ENCODE assay signal across 10 mouse cellular contexts in genomic region chr10:127323131-127323855, GRCm38 (mm10). TPM values are rescaled to one million over a fixed set of nuclear protein-coding genes. Genes with fewer than 3 reads are reported as not detected.
DNase-seq lines count a peak whose midpoint lies in the region; ATAC-seq and TF ChIP-seq lines count a peak whose summit lies in the region.
"Had no signal": no experiment of that assay in that cellular context is flagged by ENCODE, and none has a peak within 500 bp of the region (broad histone marks: within the 10 kb centered on the region; RNA-seq: fewer than 3 reads in every experiment).

No protein-coding gene starts in this region.

- peaks cover 11% of the 10 kb centered on the region for H3K4me1 ChIP-seq in heart, embryonic 16.5 days (ENCODE audit: control insufficient read depth, insufficient read depth, low read length)
- H3K4me1 ChIP-seq in E14TG2a.4 (replicated peaks; ENCODE audit: low read depth, low read length) = peaks cover 69% of the 10 kb centered on the region

- 65% methylated on average over 17 of the region's 17 CpGs for WGBS in heart, embryonic 16.5 days

- ATAC-seq in heart, embryonic 16.5 days (replicated peaks; ENCODE audit: extremely low read depth, insufficient read depth, low FRiP score) = no peak
- ATAC-seq in megakaryocyte progenitor cell, adult 5-6 weeks (replicated peaks; ENCODE audit: poor library complexity) = peak; percentile 64

- 0 out of 2 replicates have a peak overlapping the region, but pooled peaks have one; percentile 17 for H3K9ac ChIP-seq in heart, embryonic 16.5 days (ENCODE audit: low read length)

- H3K4me3 ChIP-seq in heart, embryonic 16.5 days (ENCODE audit: low read length) = peak overlapping the region; percentile 19
- 0 out of 2 replicates have a peak overlapping the region, but pooled peaks have one; percentile 10 for H3K4me3 ChIP-seq in E14TG2a.4 (replicated peaks; ENCODE audit: low read length)

- no peak for TF ChIP-seq CTCF in E14TG2a.4 (conservative IDR thresholded peaks at IDR 0.05; ENCODE audit: low read length)

- peaks cover 3% of the 10 kb centered on the region; the same call in 1 of the 2 replicates for H3K9me3 ChIP-seq in heart, embryonic 16.5 days (replicated peaks; ENCODE audit: control insufficient read depth, low read length)
- no peaks in the 10 kb centered on the region for H3K9me3 ChIP-seq in E14TG2a.4 (ENCODE audit: low read length)

- peak overlapping the region; percentile 19 for H3K4me2 ChIP-seq in heart, embryonic 16.5 days (ENCODE audit: low read depth, low read length)

- H3K27ac ChIP-seq in heart, embryonic 16.5 days (ENCODE audit: low read length) = no peak overlapping the region

- no peaks in the 10 kb centered on the region for H3K36me3 ChIP-seq in heart, embryonic 16.5 days (ENCODE audit: control insufficient read depth, insufficient read depth)
- H3K36me3 ChIP-seq in E14TG2a.4 (ENCODE audit: insufficient read depth, low read length) = no peaks in the 10 kb centered on the region

- peaks cover 30% of the 10 kb centered on the region for H3K27me3 ChIP-seq in heart, embryonic 16.5 days (ENCODE audit: control insufficient read depth, insufficient read depth, low read length)
- peaks cover 63% of the 10 kb centered on the region for H3K27me3 ChIP-seq in E14TG2a.4 (ENCODE audit: insufficient read depth, low read length)

- DNase-seq in heart, adult 8-10 months (ENCODE audit: low spot score) = no peak
- peak; percentile 40 for DNase-seq in liver
- DNase-seq in left cerebral cortex, adult 9 months (ENCODE audit: low spot score in 2 of 2) = no peak
- DNase-seq in ovary, postnatal 10 days (ENCODE audit: low spot score) = no peak
- no peak for DNase-seq in kidney, postnatal 25 days
- DNase-seq: kidney, postnatal 10 days had no signal

RNA-seq across cellular contexts. Expression of gene Arhgap9, which starts 1.5 kb away (rescaled TPM):
- polyA plus RNA-seq in heart, embryonic 16.5 days (2015; fragmentation: Nextera tagmentation; extraction: Ambion mirVana) = 7.5 and 15.9 TPM in 2 replicates
- 1 to 10 TPM; 1.5 to 3.2 (median 3.0) TPM for total RNA-seq in heart, adult 8-10 months (2022)
- total RNA-seq in megakaryocyte progenitor cell, adult 5-6 weeks (2015) = 37.1 and 38.0 TPM in 2 replicates
- 37.3 and 39.5 TPM in 2 replicates for total RNA-seq in megakaryocyte progenitor cell, adult 5-6 weeks (2017)

RNA-seq across cellular contexts. Expression of gene Mars, which starts 11.7 kb away (rescaled TPM):
- 80.4 and 81.2 TPM in 2 replicates for polyA plus RNA-seq in heart, embryonic 16.5 days (2015; fragmentation: Nextera tagmentation; extraction: Ambion mirVana)
- 10 to 100 TPM; 42.1 to 48.8 (median 45.4) TPM for total RNA-seq in heart, adult 8-10 months (2022)
- total RNA-seq in megakaryocyte progenitor cell, adult 5-6 weeks (2015) = 88.3 and 93.1 TPM in 2 replicates
- total RNA-seq in megakaryocyte progenitor cell, adult 5-6 weeks (2017) = 196 and 210 TPM in 2 replicates

RNA-seq across cellular contexts. Expression of gene Gli1, which starts 18.5 kb away (rescaled TPM):
- polyA plus RNA-seq in heart, embryonic 16.5 days (2015; fragmentation: Nextera tagmentation; extraction: Ambion mirVana) = 0.91 and 1.4 TPM in 2 replicates
- total RNA-seq in heart, adult 8-10 months (2022) = 1 to 10 TPM; 1.1 to 1.7 (median 1.3) TPM
- total RNA-seq in megakaryocyte progenitor cell, adult 5-6 weeks (2015) = not detected in 2 replicates
- not detected in 2 replicates for total RNA-seq in megakaryocyte progenitor cell, adult 5-6 weeks (2017)

RNA-seq across cellular contexts. Expression of gene Inhbe, which starts 30.9 kb away (rescaled TPM):
- 0.04 TPM in 1 of 2 replicates, not detected in the other for polyA plus RNA-seq in heart, embryonic 16.5 days (2015; fragmentation: Nextera tagmentation; extraction: Ambion mirVana)
- total RNA-seq in heart, adult 8-10 months (2022) = not detected
- 0.02 TPM in 1 of 2 replicates, not detected in the other for total RNA-seq in megakaryocyte progenitor cell, adult 5-6 weeks (2015)
- total RNA-seq in megakaryocyte progenitor cell, adult 5-6 weeks (2017) = not detected in 2 replicates
- polyA plus RNA-seq: stomach, embryonic 14.5 days had no signal

RNA-seq across cellular contexts. Expression of gene Mbd6, which starts 34.5 kb away (rescaled TPM):
- polyA plus RNA-seq in heart, embryonic 16.5 days (2015; fragmentation: Nextera tagmentation; extraction: Ambion mirVana) = 11.4 and 11.7 TPM in 2 replicates
- total RNA-seq in heart, adult 8-10 months (2022) = 10 to 100 TPM; 17.6 to 25.5 (median 19.5) TPM
- 41.9 and 44.0 TPM in 2 replicates for total RNA-seq in megakaryocyte progenitor cell, adult 5-6 weeks (2015)
- total RNA-seq in megakaryocyte progenitor cell, adult 5-6 weeks (2017) = 4.1 and 6.8 TPM in 2 replicates

Comparison
In these comparisons a context has a peak if more than half of its experiments do, and no peak if none do; other contexts are left out.
1. RNA of gene Arhgap9, which starts 1.5 kb away (total RNA-seq): 37.1 to 39.5 TPM in megakaryocyte progenitor cell, adult 5-6 weeks; 1.5 to 3.2 TPM in heart, adult 8-10 months; every median in the first group is over 4 times any median in the second.